Mouse (Mus musculus): ENCODE data around the gene Gdpd1.
A peak's percentile ranks its signal among the peaks of the same experiment; 100 is the strongest.
"Not testable (repeated sequence)": the region's sequence is repeated elsewhere in the genome, so short reads cannot be mapped to it uniquely, and the experiment has no call there.

Gdpd1 gene

GRCm38 (mm10) chr11:87025351-87025750 lies 48.5 kb downstream of the Gdpd1 start:
- DNase-seq, result peak; percentile 13

- not testable (repeated sequence) for DNase-seq
These were observed 50.6 kb downstream of the Gdpd1 start for GRCm38 (mm10) chr11:87023240-87023639.

DNA sequence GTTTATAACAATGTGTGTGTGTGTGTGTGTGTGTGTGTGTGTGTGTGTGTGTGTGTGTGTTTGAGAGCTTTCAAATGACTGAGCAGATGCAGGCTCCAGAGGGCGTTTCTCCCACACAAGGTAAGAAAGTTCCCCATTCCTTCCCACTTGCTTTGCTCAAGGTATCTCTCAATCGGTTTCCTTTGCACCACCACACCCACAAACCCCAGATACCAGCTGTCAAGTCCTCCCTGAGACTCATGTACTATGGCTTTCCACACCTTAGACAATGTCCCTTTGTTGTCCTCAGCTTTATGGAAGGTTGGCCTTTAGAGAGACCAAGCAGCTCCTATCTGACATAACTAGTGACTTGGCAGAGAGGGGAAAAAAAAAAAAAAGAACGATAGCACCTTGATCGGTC lies 51.1 kb downstream of the Gdpd1 start:
- no peak for DNase-seq

GRCm38 (mm10) chr11:87021551-87021950 lies 52.3 kb downstream of the Gdpd1 start:
- DNase-seq, result no peak

DNA sequence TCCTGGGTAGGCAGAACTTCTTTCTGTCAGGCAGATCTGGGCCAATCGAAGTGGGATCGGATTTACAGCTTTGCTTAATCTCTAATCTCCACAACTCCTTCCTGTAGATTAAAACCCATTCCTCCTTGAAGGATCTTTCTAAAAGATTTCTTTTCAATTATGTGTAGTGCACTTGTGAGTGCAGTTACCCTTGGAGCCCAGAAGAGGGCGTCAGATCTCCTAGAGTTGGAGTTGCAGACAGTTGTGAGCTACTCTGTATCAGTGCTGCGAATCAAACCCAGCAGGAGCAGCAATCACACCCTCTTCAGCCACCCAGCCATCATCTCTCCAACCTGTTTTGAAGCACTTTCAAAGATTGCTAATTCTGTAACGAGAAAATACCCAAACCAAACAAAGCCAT lies 53.4 kb downstream of the Gdpd1 start:
- DNase-seq, result no peak

GRCm38 (mm10) chr11:87019431-87019830 lies 54.4 kb downstream of the Gdpd1 start:
- no peak for DNase-seq

GRCm38 (mm10) chr11:87018081-87018480 lies 55.8 kb downstream of the Gdpd1 start:
- DNase-seq, result no peak

DNA sequence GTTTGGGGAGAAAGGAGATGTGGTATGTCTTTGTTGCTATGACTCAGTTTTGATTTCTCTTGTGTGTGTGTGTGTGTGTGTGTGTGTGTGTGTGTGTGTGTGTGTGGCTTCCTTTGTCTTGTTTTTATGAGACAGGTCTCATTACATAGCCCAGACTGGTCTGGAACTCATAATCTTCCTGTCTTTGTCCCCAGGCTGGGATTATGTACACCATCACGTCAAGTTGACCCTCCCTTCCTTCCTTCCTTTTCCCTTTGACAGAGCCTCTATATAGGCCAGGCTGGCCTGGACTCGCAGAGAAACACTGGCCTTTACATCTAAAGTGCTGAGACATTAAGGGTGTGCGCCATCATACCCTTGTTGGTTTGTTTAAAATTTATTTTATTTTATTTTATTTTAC lies 58.2 kb downstream of the Gdpd1 start:
- DNase-seq, result no peak

- peak; percentile 58 for DNase-seq
These were observed 63.4 kb downstream of the Gdpd1 start for GRCm38 (mm10) chr11:87010476-87010875.

GRCm38 (mm10) chr11:87007371-87007770 lies 66.5 kb downstream of the Gdpd1 start:
- DNase-seq, result no peak

DNA sequence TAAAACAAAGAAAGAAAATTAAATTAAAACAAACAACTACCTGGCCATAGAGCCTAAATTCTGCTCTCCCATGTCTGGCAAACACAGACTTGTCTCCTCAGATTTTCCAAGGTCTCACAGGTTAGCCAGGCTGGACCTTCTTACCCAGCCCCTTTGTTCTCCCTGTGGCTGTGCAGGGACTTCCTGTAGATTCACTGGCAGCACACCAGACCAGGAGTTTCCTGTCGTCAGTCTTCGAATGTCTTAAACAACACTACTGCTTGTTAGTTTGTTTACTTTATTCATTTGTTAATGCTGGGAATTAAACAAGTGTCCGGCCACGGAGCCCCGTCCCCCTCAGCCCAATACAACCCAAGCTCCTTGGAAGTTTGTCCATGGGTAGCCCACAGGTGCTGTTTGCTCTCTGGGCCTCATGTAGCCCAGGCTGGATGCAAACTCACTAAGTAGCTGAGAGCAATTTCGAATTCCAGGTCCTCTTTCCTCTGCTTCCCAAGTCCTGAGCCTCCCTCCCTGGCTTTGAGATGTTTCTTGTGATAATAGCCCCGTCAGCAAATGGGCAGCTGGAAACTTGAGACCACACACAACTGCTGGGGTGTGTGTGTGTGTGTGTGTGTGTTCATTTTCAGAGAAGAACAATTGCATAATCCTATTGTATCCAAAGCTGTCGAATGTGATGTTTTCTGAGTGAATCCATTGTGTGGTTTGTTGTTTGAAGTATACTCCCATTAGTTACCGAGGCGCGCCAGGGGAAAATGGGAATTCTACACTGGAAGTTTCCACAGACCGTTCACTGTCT lies 68.7 kb downstream of the Gdpd1 start:
- no peak for DNase-seq

DNA sequence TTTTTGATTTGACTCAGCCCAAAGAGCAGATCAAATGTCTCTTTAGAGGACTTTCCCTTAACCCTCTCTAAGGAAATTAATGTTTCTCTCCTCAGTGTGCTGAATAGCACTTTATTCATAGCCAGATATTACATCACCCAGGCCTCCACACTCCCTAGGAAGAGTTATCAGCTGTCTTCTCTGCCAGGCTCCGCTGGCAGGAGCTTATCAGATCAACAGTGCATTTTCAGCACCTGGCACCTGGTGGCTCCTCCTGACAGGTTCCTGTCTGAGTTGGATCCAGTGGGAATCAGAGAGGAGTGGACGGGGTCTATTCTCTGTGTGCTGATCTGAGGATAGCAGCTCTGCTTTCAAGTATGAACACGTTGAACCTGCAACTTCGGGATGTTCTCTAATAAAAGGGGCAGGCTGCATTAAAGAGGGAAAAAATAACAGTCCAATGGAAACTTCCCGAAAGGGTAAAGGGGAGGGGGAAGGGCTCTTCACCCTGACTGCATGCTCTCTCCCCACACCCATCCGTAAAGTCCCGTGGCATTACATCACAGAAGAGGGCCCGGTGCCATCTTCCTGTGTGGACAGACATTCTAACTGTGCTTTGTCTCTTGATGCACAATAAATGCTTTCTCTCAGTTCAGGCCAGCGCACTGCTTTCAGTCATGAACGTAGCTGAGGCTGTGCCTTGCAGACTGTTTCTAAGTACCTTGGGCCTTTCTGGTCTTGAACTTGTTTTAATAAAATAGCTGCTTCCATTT lies 71.6 kb downstream of the Gdpd1 start:
- DNase-seq, result peak; percentile 57

DNA sequence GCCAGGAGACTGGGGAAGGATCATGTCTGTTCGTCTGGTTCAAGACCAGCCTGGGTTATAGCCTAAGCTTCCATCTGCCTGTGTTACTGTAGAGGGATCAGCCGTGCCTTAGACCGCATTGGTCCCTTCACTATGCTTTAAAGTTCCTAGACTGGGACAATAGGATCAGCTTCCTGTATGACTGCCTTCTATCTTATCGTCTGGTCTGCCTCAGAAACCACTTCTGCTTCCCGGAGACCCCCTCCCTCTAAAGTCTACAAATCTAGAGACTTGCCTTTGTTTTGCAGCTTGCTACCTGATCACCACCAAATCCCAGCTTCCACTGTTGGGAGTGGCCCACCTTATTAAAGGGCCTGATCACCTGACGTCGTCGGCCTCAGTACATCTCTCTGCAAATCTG lies 72.6 kb downstream of the Gdpd1 start:
- DNase-seq, result no peak

DNA sequence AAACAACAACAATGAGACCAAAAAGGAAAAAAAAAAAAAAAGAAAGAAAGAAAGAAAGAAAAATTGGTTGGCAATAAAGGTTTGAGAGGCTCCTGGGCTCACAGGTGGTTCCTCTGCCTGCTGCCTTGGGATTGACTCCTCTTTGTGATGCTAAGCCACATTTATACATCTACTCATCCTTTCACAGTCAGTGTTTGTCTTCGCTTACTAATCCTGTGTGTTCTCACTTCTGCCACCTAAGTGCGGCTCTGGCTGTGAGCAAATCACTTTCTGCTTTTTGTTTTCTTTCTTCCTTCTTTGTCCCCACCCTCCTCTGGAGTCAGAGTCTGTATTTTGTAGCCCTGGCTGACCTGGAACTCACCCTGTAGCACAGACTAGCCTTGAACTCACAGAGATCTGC lies 77.6 kb downstream of the Gdpd1 start:
- DNase-seq, result no peak

GRCm38 (mm10) chr11:86995625-86996221 lies 78.1 kb downstream of the Gdpd1 start:
- peak; percentile 79 for DNase-seq

DNA sequence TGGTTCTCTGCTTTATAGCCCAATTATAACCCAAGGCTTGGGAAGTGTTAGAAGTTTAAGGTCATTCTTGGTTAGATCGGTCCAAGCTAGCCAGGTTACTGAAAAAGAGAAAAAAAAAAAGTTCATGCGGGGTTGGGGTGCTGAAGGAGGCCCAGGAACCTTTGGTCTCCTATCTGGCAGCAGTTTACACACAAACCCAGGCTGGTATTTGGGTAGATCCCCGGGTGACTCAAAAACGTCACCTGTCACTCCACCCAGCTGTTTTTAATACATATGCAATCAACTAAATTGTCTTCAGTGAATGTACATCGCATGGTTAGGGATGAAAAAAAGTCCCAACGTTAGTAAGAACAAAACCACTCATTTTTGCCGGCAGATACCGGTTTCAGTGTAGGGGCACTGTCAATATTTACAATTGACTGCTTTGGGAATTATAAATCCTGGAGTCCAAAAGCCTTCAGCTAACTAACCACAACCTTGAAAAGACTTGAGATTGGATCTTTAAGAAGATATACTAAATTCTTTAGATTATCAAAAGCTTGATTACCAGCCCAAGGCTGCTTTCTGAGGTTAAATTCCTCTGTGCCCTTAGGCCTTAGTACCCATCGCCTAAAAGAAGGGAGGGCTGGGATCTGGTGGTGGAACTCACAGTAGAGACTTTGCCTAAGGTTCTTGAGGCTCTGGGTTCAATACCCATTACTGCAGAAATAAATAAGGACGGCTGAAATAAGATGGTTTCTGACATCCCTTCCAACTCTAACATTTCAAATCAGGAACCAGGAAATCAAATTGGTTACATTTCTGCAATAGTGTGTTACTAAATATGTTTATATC lies 78.9 kb downstream of the Gdpd1 start:
- no peak for DNase-seq

DNA sequence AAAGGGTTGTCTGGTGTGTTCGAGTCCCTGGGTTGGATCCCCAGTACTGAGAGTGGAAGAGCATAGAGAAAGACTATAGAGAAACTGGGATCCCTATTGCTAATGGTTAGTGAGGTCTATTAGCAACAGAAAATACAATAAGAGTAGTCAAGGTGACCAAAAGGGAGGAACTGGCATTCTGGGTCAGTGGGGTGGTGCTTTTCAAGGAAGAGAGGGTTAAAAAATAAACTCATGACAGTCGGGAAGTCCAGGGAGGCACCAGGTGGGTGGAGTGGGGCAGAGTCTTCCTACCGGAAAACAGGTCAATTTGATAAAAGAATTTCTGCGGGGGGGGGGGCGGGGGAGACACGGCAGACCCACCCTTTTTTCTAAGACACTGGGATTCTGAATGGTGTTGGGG lies 79.5 kb downstream of the Gdpd1 start:
- no peak for DNase-seq

GRCm38 (mm10) chr11:86993041-86994037 lies 80.5 kb downstream of the Gdpd1 start, which contains the start of gene Ypel2:
TSS of gene Ypel2 (minus strand) at chr11:86993707.
- DNase-seq, result peak; percentile 99

DNA sequence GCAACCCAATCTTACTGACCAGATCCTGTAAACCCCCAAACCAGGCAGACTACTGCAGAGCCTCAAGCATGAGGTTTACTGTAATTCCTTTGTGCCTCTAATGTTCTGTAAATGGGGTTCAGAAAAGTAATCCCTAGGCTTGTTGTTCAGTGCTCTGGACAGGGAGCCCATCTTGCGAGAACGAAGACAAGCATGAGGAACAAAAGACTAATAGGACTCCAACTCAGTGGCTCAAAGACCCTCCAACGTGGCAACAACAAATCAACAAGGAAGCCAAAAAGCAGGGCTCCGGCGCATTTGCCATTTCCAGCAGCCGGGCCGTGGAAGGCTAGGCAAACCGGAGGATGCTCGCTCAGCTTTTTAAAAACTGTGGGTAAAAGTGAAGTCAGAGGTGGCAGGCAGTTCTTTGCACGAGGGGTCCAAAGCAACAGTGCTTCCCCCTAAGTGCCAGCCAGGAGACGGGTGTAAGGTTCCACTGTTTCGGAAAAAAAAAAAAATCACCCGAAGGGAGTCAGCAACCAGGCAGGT lies 81.3 kb downstream of the Gdpd1 start:
- DNase-seq, result no peak

GRCm38 (mm10) chr11:86991241-86991640 lies 82.6 kb downstream of the Gdpd1 start:
- no peak for DNase-seq

GRCm38 (mm10) chr11:86990309-86990708 lies 83.6 kb downstream of the Gdpd1 start:
- DNase-seq, result peak; percentile 56

Data from right cerebral cortex, adult 18-20 months (tissue).